Mouse (Mus musculus) kidney, embryonic 14.5 days (tissue): ENCODE measurements at regions not wholly inside any gene's neighbourhood (a gene's known extent, or its start where the extent isn't known, plus 50 kb on each side); places are given as distances from the start of the nearest gene placed in this dataset.
"Not testable (repeated sequence)": the region's sequence is repeated elsewhere in the genome, so short reads cannot be mapped to it uniquely, and the experiment has no call there.

Source experiments
- ATAC-seq: fragments of 200-750 bp; cut with Nextera tagmentation; 2 replicates; pipeline ENCODE4 v1.8.0; 2017; ENCODE audit warnings: moderate number of reproducible peaks, mild to moderate bottlenecking, moderate TSS enrichment, moderate library complexity; ENCODE audit not compliant: low FRiP score, low TSS enrichment
- H3K27ac ChIP-seq: fragments of 300-500 bp; sonication (generic); 2 replicates; pipeline ENCODE4 v1.5.1; 2014; ENCODE audit warnings: low read depth, mild to moderate bottlenecking, low read length, moderate library complexity, mixed read lengths
- H3K27me3 ChIP-seq: fragments of 300-500 bp; sonication (generic); 2 replicates; pipeline ENCODE4 v1.6.1; 2014; ENCODE audit warnings: mild to moderate bottlenecking, low read length; ENCODE audit not compliant: control insufficient read depth, insufficient read depth
- H3K36me3 ChIP-seq: fragments of 300-500 bp; sonication (generic); 2 replicates; pipeline ENCODE4 v1.6.1; 2014; ENCODE audit warnings: low read length, mixed read lengths; ENCODE audit not compliant: control insufficient read depth, insufficient read depth
- H3K4me1 ChIP-seq: fragments of 300-500 bp; sonication (generic); 2 replicates; pipeline ENCODE4 v1.6.1; 2014; ENCODE audit warnings: low read length, mixed read lengths; ENCODE audit not compliant: control insufficient read depth, insufficient read depth
- H3K4me2 ChIP-seq: fragments of 300-500 bp; sonication (generic); replicated peaks from 2 replicates; pipeline ENCODE4 v1.6.1; 2014; ENCODE audit warnings: low read depth, mild to moderate bottlenecking, low read length
- H3K4me3 ChIP-seq: fragments of 300-500 bp; sonication (generic); 2 replicates; pipeline ENCODE4 v1.5.1; 2014; ENCODE audit warnings: mild to moderate bottlenecking, low read length
- H3K9ac ChIP-seq: fragments of 300-500 bp; sonication (generic); 2 replicates; pipeline ENCODE4 v1.6.1; 2014; ENCODE audit warnings: low read depth, mild to moderate bottlenecking, low read length, moderate library complexity
- H3K9me3 ChIP-seq: fragments of 300-500 bp; sonication (generic); 2 replicates; pipeline ENCODE4 v1.6.1; 2016; ENCODE audit warnings: low read length; ENCODE audit not compliant: control insufficient read depth
- WGBS: fragments of 180-500 bp; shearing (Covaris S2); extraction: QIAGEN DNeasy Blood & Tissue Kit; methylation state at CpG from one replicate; pipeline ENCODE4 v1.1.7; 2014; 5-methylcytosine and 5-hydroxymethylcytosine counted together

DNA sequence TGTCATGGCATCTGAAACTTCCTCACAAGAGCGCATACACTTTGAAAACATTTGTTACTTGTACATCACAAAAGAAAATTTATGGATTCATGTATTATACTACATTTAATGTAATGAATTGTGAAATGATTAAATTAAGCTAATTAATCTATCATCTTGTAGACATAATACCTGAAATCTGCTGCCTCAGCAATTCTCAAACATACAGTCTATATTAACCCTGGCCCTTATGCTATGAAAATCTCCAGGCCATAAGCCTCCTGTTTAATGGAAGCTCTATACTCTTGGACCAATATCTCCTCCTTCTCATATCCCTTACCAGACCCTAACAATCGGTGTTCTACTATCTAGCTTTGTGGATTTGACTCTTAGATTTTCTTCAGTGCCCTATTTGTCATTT is 455.8 kb upstream of the Fam160b2 start:
- Histone ChIP-seq H3K4me1 (no peaks in the 10 kb centered on the region), H3K4me2 (no peak overlapping the region), H3K9me3 (no peaks in the 10 kb centered on the region), H3K4me3 (no peak overlapping the region), H3K9ac (no peak overlapping the region), H3K27ac (no peak overlapping the region), H3K36me3 (no peaks in the 10 kb centered on the region), H3K27me3 (no peaks in the 10 kb centered on the region)
- no peak for ATAC-seq
- WGBS: 89% methylated on average over 2 of the region's 2 CpGs

DNA sequence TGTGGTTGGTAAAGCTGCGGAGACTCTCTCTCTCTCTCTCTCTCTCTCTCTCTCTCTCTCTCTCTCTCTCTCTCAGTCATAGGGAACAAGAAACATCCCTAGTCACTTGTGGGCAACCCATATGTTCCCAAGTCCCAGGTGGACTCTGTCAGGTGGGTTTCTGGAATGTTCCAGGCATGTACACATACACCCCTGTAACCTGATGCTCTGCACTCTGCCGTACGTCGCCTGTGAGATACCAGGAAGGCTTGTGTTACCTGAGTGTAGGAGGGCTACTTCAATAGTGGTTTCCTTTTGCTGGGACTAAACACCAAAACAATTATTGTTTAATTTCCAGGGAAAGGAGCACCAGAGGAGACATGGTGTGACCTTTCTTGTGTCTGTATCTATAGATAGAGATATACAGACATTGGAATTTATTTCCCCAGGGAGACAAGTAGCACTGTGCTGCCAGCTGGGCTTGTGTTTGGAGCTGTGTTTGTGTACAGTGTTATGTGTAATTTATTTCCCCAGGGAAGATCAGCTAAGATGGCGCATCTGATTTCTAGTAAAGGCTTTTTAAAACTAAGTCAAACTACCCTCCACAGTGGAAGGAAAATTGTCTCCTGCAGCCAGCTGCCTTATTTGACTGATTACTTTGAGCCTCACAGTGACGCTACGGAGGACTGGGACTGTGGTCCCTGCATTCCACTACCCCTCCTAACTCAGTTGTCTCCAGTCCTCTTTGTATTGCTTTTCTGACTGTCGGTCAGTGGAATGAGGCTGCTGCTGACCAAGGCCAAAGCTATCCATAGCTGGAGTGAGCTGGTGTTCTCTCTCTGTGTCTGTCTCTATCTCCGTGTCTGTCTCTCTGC is 454.4 kb upstream of the Fam160b2 start:
- Histone ChIP-seq H3K27me3 (no peaks in the 10 kb centered on the region), H3K36me3 (no peaks in the 10 kb centered on the region), H3K9me3 (no peaks in the 10 kb centered on the region), H3K4me3 (no peak overlapping the region), H3K27ac (no peak overlapping the region), H3K9ac (no peak overlapping the region), H3K4me1 (no peaks in the 10 kb centered on the region), H3K4me2 (no peak overlapping the region)
- ATAC-seq: no peak
- WGBS: 49% methylated on average over 9 of the region's 9 CpGs

- Histone ChIP-seq H3K9me3 (no peaks in the 10 kb centered on the region), H3K4me2 (no peak overlapping the region), H3K27me3 (no peaks in the 10 kb centered on the region), H3K4me1 (no peaks in the 10 kb centered on the region), H3K9ac (no peak overlapping the region), H3K4me3 (no peak overlapping the region), H3K36me3 (no peaks in the 10 kb centered on the region), H3K27ac (no peak overlapping the region)
- WGBS: 69% methylated on average over 3 of the region's 3 CpGs
- no peak for ATAC-seq
Measured at GRCm38 (mm10) chr14:71047096-71047495, 447.5 kb upstream of the Fam160b2 start.

DNA sequence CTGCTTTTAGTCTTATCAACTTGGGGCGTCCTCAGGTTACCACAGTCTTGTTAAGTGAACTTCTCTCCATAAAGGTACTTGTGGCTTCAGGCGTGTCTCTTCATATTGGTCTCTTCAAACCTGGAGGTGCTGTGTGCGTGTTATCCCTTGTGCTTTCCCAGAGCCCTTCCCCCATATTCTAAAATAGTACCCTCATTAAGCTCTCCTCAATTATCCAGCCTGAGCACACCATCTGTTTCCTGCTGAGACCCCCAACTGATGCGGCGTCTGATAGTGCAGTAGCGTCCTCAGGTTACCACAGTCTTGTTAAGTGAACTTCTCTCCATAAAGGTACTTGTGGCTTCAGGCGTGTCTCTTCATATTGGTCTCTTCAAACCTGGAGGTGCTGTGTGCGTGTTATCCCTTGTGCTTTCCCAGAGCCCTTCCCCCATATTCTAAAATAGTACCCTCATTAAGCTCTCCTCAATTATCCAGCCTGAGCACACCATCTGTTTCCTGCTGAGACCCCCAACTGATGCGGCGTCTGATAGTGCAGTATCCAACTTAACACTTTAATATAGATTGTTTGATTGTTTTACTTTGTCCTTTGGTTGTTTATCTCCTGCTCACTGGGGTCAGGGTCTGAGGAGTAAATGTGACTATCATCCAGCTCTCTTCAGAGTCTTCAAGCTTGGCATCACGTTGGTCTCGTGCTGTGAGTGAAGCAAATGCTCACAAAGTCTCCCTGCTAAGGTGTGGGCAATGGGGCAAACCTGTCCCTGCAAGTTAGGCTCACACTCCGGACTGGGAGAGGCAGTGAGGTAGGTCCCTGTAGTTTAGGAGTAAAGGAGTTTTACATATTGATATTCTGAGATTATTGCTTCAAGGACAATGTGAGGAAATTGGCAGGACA is 444.5 kb upstream of the Fam160b2 start:
- H3K27me3 ChIP-seq, H3K27ac ChIP-seq, H3K4me2 ChIP-seq, H3K9ac ChIP-seq, H3K4me3 ChIP-seq, ATAC-seq, H3K4me1 ChIP-seq, H3K36me3 ChIP-seq, H3K9me3 ChIP-seq: not testable (repeated sequence)
- 34% methylated on average over 11 of the region's 13 CpGs for WGBS

- 52% methylated on average over 7 of the region's 7 CpGs for WGBS
- ATAC-seq: no peak
- H3K4me2 ChIP-seq: no peak overlapping the region
- no peak overlapping the region for H3K9ac ChIP-seq
- H3K27me3 ChIP-seq: no peaks in the 10 kb centered on the region
- H3K36me3 ChIP-seq: no peaks in the 10 kb centered on the region
- H3K9me3 ChIP-seq: no peaks in the 10 kb centered on the region
- H3K4me3 ChIP-seq: no peak overlapping the region
- H3K27ac ChIP-seq: no peak overlapping the region
- H3K4me1 ChIP-seq: no peaks in the 10 kb centered on the region
Measured at GRCm38 (mm10) chr14:71036620-71037019, 437.0 kb upstream of the Fam160b2 start.

GRCm38 (mm10) chr14:71033586-71033985 is 434.0 kb upstream of the Fam160b2 start:
- ATAC-seq: no peak
- Histone ChIP-seq H3K36me3 (no peaks in the 10 kb centered on the region), H3K9me3 (no peaks in the 10 kb centered on the region), H3K4me1 (no peaks in the 10 kb centered on the region), H3K4me2 (no peak overlapping the region), H3K4me3 (no peak overlapping the region), H3K27ac (no peak overlapping the region), H3K27me3 (no peaks in the 10 kb centered on the region), H3K9ac (no peak overlapping the region)
- WGBS: 46% methylated on average over 2 of the region's 2 CpGs

- no peaks in the 10 kb centered on the region for H3K9me3 ChIP-seq
- no peak overlapping the region for H3K4me2 ChIP-seq
- no peak for ATAC-seq
- no peaks in the 10 kb centered on the region for H3K36me3 ChIP-seq
- H3K27me3 ChIP-seq: no peaks in the 10 kb centered on the region
- H3K4me1 ChIP-seq: no peaks in the 10 kb centered on the region
- no peak overlapping the region for H3K9ac ChIP-seq
- H3K4me3 ChIP-seq: no peak overlapping the region
- 86% methylated on average over 9 of the region's 9 CpGs for whole genome bisulfite sequencing
- H3K27ac ChIP-seq: no peak overlapping the region
Measured at GRCm38 (mm10) chr14:71030164-71030880, 430.7 kb upstream of the Fam160b2 start.
